Mouse (Mus musculus): ENCODE data around the gene Rpl41. TPM values are rescaled to one million over a fixed set of nuclear protein-coding genes. Genes with fewer than 3 reads are reported as not detected.
A peak's percentile ranks its signal among the peaks of the same experiment; 100 is the strongest.

Gene Rpl41
- 1,000 to 10,000 TPM; 4,848 to 7,095 TPM for polyA plus RNA-seq (2017; shearing (Covaris generic))

GRCm38 (mm10) chr10:128548947-128549681 is at the start of gene Rpl41:
Gene Rpl41, minus strand, starts transcription at chr10:128549305.
- peak; percentile 78 for ATAC-seq

- ATAC-seq: no peak
Observed at GRCm38 (mm10) chr10:128598476-128598875, 49.4 kb upstream of the Rpl41 start.

- no peak for ATAC-seq
Observed at GRCm38 (mm10) chr10:128592797-128593196, 43.7 kb upstream of the Rpl41 start.

GRCm38 (mm10) chr10:128591436-128591835 is 42.3 kb upstream of the Rpl41 start:
- no peak for ATAC-seq

- ATAC-seq: peak; percentile 49
Observed at GRCm38 (mm10) chr10:128590193-128590690, 41.1 kb upstream of the Rpl41 start.

GRCm38 (mm10) chr10:128589464-128590192 is 40.5 kb upstream of the Rpl41 start, which contains the start of gene Erbb3:
Gene Erbb3, minus strand, starts transcription at chr10:128589652.
- ATAC-seq: peak; percentile 74

- ATAC-seq: no peak
Observed at GRCm38 (mm10) chr10:128588775-128589463, 39.8 kb upstream of the Rpl41 start.

GRCm38 (mm10) chr10:128588136-128588535 is 39.0 kb upstream of the Rpl41 start:
- no peak for ATAC-seq

GRCm38 (mm10) chr10:128587697-128588096 is 38.6 kb upstream of the Rpl41 start:
- ATAC-seq: no peak

- ATAC-seq: no peak
Observed at GRCm38 (mm10) chr10:128587120-128587519, 38.0 kb upstream of the Rpl41 start.

- ATAC-seq: no peak
Observed at GRCm38 (mm10) chr10:128586546-128586945, 37.4 kb upstream of the Rpl41 start.

- ATAC-seq: no peak
Observed at GRCm38 (mm10) chr10:128584386-128584785, 35.3 kb upstream of the Rpl41 start.

GRCm38 (mm10) chr10:128583644-128584043 is 34.5 kb upstream of the Rpl41 start:
- no peak for ATAC-seq

GRCm38 (mm10) chr10:128579731-128580130 is 30.6 kb upstream of the Rpl41 start:
- ATAC-seq: no peak

- no peak for ATAC-seq
Observed at GRCm38 (mm10) chr10:128579298-128579697, 30.2 kb upstream of the Rpl41 start.

- ATAC-seq: peak; percentile 88
Observed at GRCm38 (mm10) chr10:128578330-128578729, 29.2 kb upstream of the Rpl41 start.

GRCm38 (mm10) chr10:128575063-128575462 is 26.0 kb upstream of the Rpl41 start:
- no peak for ATAC-seq

- ATAC-seq: peak; percentile 98
Observed at GRCm38 (mm10) chr10:128565788-128566531, 16.9 kb upstream of the Rpl41 start, which contains the start of gene Pa2g4. Gene Pa2g4, minus strand, starts transcription at chr10:128565987.

GRCm38 (mm10) chr10:128565206-128565787 is 16.2 kb upstream of the Rpl41 start:
- ATAC-seq: peak; percentile 6

GRCm38 (mm10) chr10:128563544-128563943 is 14.4 kb upstream of the Rpl41 start:
- ATAC-seq: no peak

- no peak for ATAC-seq
Observed at GRCm38 (mm10) chr10:128556963-128557362, 7.9 kb upstream of the Rpl41 start.

- ATAC-seq: no peak
Observed at GRCm38 (mm10) chr10:128556286-128556685, 7.2 kb upstream of the Rpl41 start.
